Comparison of ENCODE assay signal across 10 mouse cellular contexts in the genomic region with DNA sequence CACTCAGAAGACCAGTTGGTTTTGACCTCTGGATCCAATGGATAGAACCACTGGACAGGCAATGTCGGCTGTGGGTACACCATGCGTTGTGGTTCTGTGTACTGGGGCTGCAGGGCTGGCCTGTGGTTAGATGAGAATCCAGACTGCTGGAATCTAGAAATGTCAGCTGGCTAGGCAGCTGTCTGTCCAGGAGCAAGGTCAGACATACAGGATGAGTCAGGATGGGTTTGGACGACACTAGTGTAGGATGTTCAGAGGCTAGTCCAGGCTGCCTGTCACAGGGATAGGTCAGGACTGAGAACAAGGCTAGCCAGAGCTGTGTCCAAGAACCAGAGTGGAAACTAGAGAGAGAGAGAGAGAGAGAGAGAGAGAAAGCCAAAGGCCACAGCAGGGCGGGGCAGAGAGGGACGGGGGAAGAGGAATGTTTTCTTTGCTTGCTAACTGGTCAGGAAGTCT. TPM values are rescaled to one million over a fixed set of nuclear protein-coding genes. Genes with fewer than 3 reads are reported as not detected.
A peak's percentile ranks its signal among the peaks of the same experiment; 100 is the strongest.
DNase-seq lines count a peak whose midpoint lies in the region; ATAC-seq and TF ChIP-seq lines count a peak whose summit lies in the region.
"Had no signal": no experiment of that assay in that cellular context is flagged by ENCODE, and none has a peak within 500 bp of the region (broad histone marks: within the 10 kb centered on the region; RNA-seq: fewer than 3 reads in every experiment).

No protein-coding gene starts in this region.

- ATAC-seq in hindbrain, embryonic 14.5 days (ENCODE audit: low FRiP score): 0 out of 2 replicates have a peak, but pooled peaks have one; percentile 6
- ATAC-seq in CD4-positive, CD25-positive, alpha-beta regulatory T cell, adult 4 months: no peak
- ATAC-seq: midbrain, embryonic 13.5 days had no signal

- no peaks in the 10 kb centered on the region for H3K36me3 ChIP-seq in hindbrain, embryonic 14.5 days (replicated peaks; ENCODE audit: control insufficient read depth, insufficient read depth)
- H3K36me3 ChIP-seq in hindbrain, embryonic 10.5 days: no peaks in the 10 kb centered on the region
- H3K36me3 ChIP-seq: embryonic facial prominence, embryonic 15.5 days; midbrain, embryonic 13.5 days had no signal

- H3K27me3 ChIP-seq in hindbrain, embryonic 14.5 days (ENCODE audit: control insufficient read depth, insufficient read depth, low read length): no peaks in the 10 kb centered on the region
- H3K27me3 ChIP-seq in hindbrain, embryonic 10.5 days (ENCODE audit: insufficient read depth, poor library complexity, severe bottlenecking): no peaks in the 10 kb centered on the region
- H3K27me3 ChIP-seq: embryonic facial prominence, embryonic 15.5 days; midbrain, embryonic 13.5 days had no signal

- no peaks in the 10 kb centered on the region for H3K4me1 ChIP-seq in hindbrain, embryonic 14.5 days (replicated peaks; ENCODE audit: control insufficient read depth, insufficient read depth, low read length)
- no peaks in the 10 kb centered on the region for H3K4me1 ChIP-seq in hindbrain, embryonic 10.5 days (replicated peaks)
- H3K4me1 ChIP-seq: embryonic facial prominence, embryonic 15.5 days; midbrain, embryonic 13.5 days had no signal

- DNase-seq in adrenal gland, adult (ENCODE audit: inconsistent age in 2 of 2, low spot score in 1 of 2): peak; percentile 58 to 68
- DNase-seq in adrenal gland, adult 18-20 months (ENCODE audit: low spot score in 2 of 2): no peak
- no peak for DNase-seq in hindbrain, embryonic 14.5 days (ENCODE audit: low spot score)
- no peak for DNase-seq in hindbrain, embryonic 10.5 days (ENCODE audit: low spot score)
- peak; percentile 61 for DNase-seq in adipocyte (ENCODE audit: low spot score)
- DNase-seq in kidney, postnatal 10 days: peak; percentile 34
- no peak for DNase-seq in left cerebral cortex, adult 2 months (ENCODE audit: extremely low spot score in 1 of 2, low spot score in 2 of 2)

- no peak overlapping the region for H3K27ac ChIP-seq in hindbrain, embryonic 14.5 days
- no peak overlapping the region for H3K27ac ChIP-seq in hindbrain, embryonic 10.5 days
- H3K27ac ChIP-seq in left cerebral cortex, adult 2 months: no peak overlapping the region
- H3K27ac ChIP-seq: embryonic facial prominence, embryonic 15.5 days; midbrain, embryonic 13.5 days had no signal

- no peak for TF ChIP-seq CTCF in left cerebral cortex, adult 2 months (IDR thresholded peaks at IDR 0.05)

- H3K9ac ChIP-seq in hindbrain, embryonic 14.5 days: no peak overlapping the region
- H3K9ac ChIP-seq: embryonic facial prominence, embryonic 15.5 days; midbrain, embryonic 13.5 days had no signal

- H3K4me2 ChIP-seq in hindbrain, embryonic 14.5 days (replicated peaks): no peak overlapping the region
- H3K4me2 ChIP-seq: embryonic facial prominence, embryonic 15.5 days; midbrain, embryonic 13.5 days had no signal

- WGBS in hindbrain, embryonic 14.5 days: 81% methylated on average over 5 of the region's 5 CpGs
- 70% methylated on average over 5 of the region's 5 CpGs for WGBS in hindbrain, embryonic 10.5 days

- no peak overlapping the region for H3K4me3 ChIP-seq in hindbrain, embryonic 14.5 days (replicated peaks; ENCODE audit: low read length)
- no peak overlapping the region for H3K4me3 ChIP-seq in hindbrain, embryonic 10.5 days
- no peak overlapping the region for H3K4me3 ChIP-seq in left cerebral cortex, adult 2 months
- H3K4me3 ChIP-seq: embryonic facial prominence, embryonic 15.5 days; midbrain, embryonic 13.5 days had no signal

- intact Hi-C loops in left cerebral cortex, adult 2 months (cut with DNase I): no loop called here

- H3K9me3 ChIP-seq in hindbrain, embryonic 14.5 days (ENCODE audit: control insufficient read depth, low read length): no peaks in the 10 kb centered on the region
- H3K9me3 ChIP-seq in hindbrain, embryonic 10.5 days: 0 out of 2 replicates have a peak, but pooled peaks cover 2% of the 10 kb centered on the region
- H3K9me3 ChIP-seq: embryonic facial prominence, embryonic 15.5 days; midbrain, embryonic 13.5 days had no signal

RNA-seq across cellular contexts. Expression of a gene that starts 40.8 kb away (rescaled TPM):
- total RNA-seq in adrenal gland, adult 18-20 months (2021): 10 to 100 TPM; 10.0 to 17.6 TPM
- 15.4 and 15.5 TPM in 2 replicates for polyA plus RNA-seq in hindbrain, embryonic 14.5 days (2014; fragmentation: Nextera tagmentation; extraction: Ambion mirVana)
- 21.2 and 27.1 TPM in 2 replicates for polyA plus RNA-seq in hindbrain, embryonic 10.5 days (2016; fragmentation: Nextera tagmentation; extraction: Ambion mirVana)
- polyA plus RNA-seq in CD4-positive, CD25-positive, alpha-beta regulatory T cell, adult 4 months (2017; shearing (Covaris generic)): 10 to 100 TPM; 37.0 to 38.7 TPM
- total RNA-seq in left cerebral cortex, adult 2 months (2021): 10 to 100 TPM; 20.2 to 24.6 TPM

Comparison
In these comparisons a context has a peak if more than half of its experiments do, and no peak if none do; other contexts are left out.
1. DNase-seq: peak in adrenal gland, adult (2 of 2), adipocyte (single experiment) and kidney, postnatal 10 days (single experiment); none in adrenal gland, adult 18-20 months (0 of 2), hindbrain, embryonic 14.5 days (single experiment), hindbrain, embryonic 10.5 days (single experiment) and left cerebral cortex, adult 2 months (0 of 2).